Mouse (Mus musculus) forebrain, embryonic 15.5 days (tissue): Measurements from ENCODE around the gene Dock2. TPM values are rescaled to one million over a fixed set of nuclear protein-coding genes. Genes with fewer than 3 reads are reported as not detected.

Experiments used
- ATAC-seq: fragments of 200-750 bp; cut with Nextera tagmentation; replicated peaks from 2 replicates; pipeline ENCODE4 v1.8.0; 2017; ENCODE audit warnings: mild to moderate bottlenecking, moderate TSS enrichment, moderate library complexity
- H3K27ac ChIP-seq: fragments of 300-500 bp; sonication (generic); replicated peaks from 2 replicates; pipeline ENCODE4 v1.5.1; 2015; ENCODE audit warnings: mild to moderate bottlenecking, inconsistent platforms
- H3K27me3 ChIP-seq: fragments of 300-500 bp; sonication (generic); 2 replicates; pipeline ENCODE4 v1.6.1; 2015; ENCODE audit warnings: inconsistent platforms
- H3K36me3 ChIP-seq: fragments of 300-500 bp; sonication (generic); 2 replicates; pipeline ENCODE4 v1.6.1; 2015; ENCODE audit warnings: mild to moderate bottlenecking, inconsistent platforms
- H3K4me1 ChIP-seq: fragments of 300-500 bp; sonication (generic); 2 replicates; pipeline ENCODE4 v1.6.1; 2015; ENCODE audit warnings: inconsistent platforms
- H3K4me2 ChIP-seq: fragments of 300-500 bp; sonication (generic); replicated peaks from 2 replicates; pipeline ENCODE4 v1.6.1; 2015; ENCODE audit warnings: mild to moderate bottlenecking, inconsistent platforms
- H3K4me3 ChIP-seq: fragments of 300-500 bp; sonication (generic); 2 replicates; pipeline ENCODE4 v1.5.1; 2015; ENCODE audit warnings: mild to moderate bottlenecking, inconsistent platforms
- H3K9ac ChIP-seq: fragments of 300-500 bp; sonication (generic); replicated peaks from 2 replicates; pipeline ENCODE4 v1.6.1; 2015; ENCODE audit warnings: mild to moderate bottlenecking, inconsistent platforms
- H3K9me3 ChIP-seq: fragments of 300-500 bp; sonication (generic); 2 replicates; pipeline ENCODE4 v1.6.1; 2016; ENCODE audit warnings: inconsistent platforms
- WGBS: fragments of 180-500 bp; shearing (Covaris S2); methylation state at CpG from one replicate; pipeline ENCODE4 v1.1.7; 2015; ENCODE audit warnings: mixed read lengths; 5-methylcytosine and 5-hydroxymethylcytosine counted together
- polyA plus RNA-seq: library from polyadenylated mRNA; unstranded; fragments of >200 nt; fragmentation: Nextera tagmentation; extraction: Ambion mirVana; gene quantifications from 2 replicates; pipeline ENCODE4 v1.2.1, GENCODE M21; 2015

Gene Dock2
- polyA plus RNA-seq, 1 experiment from 2014 or later: 0.51 TPM

DNA sequence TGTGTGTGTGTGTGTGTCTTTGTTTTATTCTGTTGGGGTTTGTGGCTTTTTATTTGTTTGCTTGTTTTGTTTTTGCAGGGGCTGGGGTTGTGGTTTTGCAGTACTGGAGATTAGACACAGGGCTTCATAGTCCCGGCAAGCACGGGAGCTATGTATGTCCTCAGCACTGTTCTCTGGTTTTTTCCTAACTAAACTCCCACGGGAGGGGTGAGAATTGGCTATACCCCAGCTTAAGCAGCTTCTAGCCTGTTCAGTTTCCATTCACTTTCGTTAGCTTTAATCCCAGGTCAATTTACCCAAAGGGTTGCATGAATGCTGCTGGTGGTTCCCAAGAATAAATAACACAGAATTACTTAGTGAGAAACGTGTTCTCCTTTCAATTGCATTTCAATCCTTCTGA lies 376.8 kb downstream of the Dock2 start:
- no peak overlapping the region for H3K27ac ChIP-seq
- no peaks in the 10 kb centered on the region for H3K9me3 ChIP-seq
- H3K4me1 ChIP-seq: no peaks in the 10 kb centered on the region
- H3K4me3 ChIP-seq: no peak overlapping the region
- H3K36me3 ChIP-seq: no peaks in the 10 kb centered on the region
- ATAC-seq: no peak
- H3K4me2 ChIP-seq: no peak overlapping the region
- 17% methylated on average over 5 of the region's 5 CpGs for WGBS
- no peak overlapping the region for H3K9ac ChIP-seq
- no peaks in the 10 kb centered on the region for H3K27me3 ChIP-seq

DNA sequence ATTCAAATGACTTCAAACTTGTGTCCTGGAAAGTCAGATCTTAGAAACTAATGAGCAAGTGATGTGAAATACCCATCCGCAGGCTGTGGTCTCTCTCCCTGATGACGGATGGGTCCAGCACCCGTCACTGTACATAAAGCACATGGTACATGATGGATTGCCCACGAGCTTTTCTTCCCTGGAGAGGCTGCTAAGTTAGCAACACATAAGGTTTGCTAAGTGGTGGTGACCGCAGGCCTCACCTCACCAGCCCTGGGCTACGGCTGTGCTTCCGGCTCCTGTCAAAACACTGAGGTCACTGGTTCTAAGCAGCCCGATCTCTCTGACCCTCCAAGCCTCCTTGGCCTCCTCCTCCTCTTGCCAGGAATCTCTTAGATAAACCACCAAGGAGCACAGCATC lies 377.4 kb downstream of the Dock2 start:
- WGBS: 67% methylated on average over 8 of the region's 8 CpGs
- no peak for ATAC-seq

DNA sequence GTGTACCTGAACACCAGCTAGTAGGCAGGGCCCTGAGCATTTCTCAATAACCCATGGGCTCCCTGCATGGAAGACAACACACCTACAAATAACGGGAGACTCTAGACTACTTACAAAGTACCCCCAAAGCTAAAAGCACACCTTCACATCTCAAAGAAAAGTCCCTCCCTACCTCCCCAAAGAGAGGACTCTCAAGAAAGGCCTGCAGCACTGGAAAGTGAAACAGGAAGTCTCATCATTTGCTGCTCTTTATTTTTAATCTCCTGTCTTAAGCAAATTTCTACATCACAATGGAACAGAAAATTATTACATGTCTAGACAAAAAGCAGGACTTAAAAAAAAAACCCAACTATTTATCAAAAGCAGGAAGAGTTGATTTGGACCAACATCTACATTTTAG lies 378.4 kb downstream of the Dock2 start:
- 68% methylated on average over 1 of the region's 1 CpGs for WGBS
- no peaks in the 10 kb centered on the region for H3K36me3 ChIP-seq
- ATAC-seq: no peak
- H3K4me1 ChIP-seq: no peaks in the 10 kb centered on the region
- H3K4me2 ChIP-seq: no peak overlapping the region
- H3K27me3 ChIP-seq: no peaks in the 10 kb centered on the region
- no peaks in the 10 kb centered on the region for H3K9me3 ChIP-seq
- H3K4me3 ChIP-seq: no peak overlapping the region
- H3K9ac ChIP-seq: no peak overlapping the region
- H3K27ac ChIP-seq: no peak overlapping the region

More for the DNA sequence above, 377.4 kb downstream of the Dock2 start:
- H3K27ac ChIP-seq: no peak overlapping the region
- H3K4me1 ChIP-seq: no peaks in the 10 kb centered on the region
- no peaks in the 10 kb centered on the region for H3K27me3 ChIP-seq
- no peak overlapping the region for H3K4me3 ChIP-seq
- H3K36me3 ChIP-seq: no peaks in the 10 kb centered on the region
- H3K4me2 ChIP-seq: no peak overlapping the region
- H3K9ac ChIP-seq: no peak overlapping the region
- H3K9me3 ChIP-seq: no peaks in the 10 kb centered on the region

DNA sequence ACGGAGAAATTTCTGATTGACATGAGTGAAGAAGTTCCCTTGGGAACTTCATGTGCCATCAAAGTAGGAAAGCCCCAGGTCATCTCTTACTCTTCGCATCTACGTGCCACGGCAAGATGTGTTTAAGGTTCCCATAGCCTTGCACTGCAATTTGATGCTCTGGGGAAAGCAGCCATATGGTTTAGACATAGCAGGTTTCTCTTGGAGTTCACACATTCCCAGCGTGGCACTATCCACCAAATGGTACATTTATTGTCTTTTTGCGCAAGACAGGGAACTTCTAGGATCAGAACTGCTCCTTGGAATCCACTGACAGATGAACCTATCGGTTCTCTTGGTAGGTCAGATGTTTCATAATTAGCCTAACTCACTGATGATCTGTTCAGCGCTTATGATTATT lies 382.3 kb downstream of the Dock2 start:
- H3K4me3 ChIP-seq: no peak overlapping the region
- no peaks in the 10 kb centered on the region for H3K27me3 ChIP-seq
- no peak overlapping the region for H3K27ac ChIP-seq
- no peaks in the 10 kb centered on the region for H3K9me3 ChIP-seq
- H3K4me1 ChIP-seq: no peaks in the 10 kb centered on the region
- no peaks in the 10 kb centered on the region for H3K36me3 ChIP-seq
- WGBS: 83% methylated on average over 8 of the region's 8 CpGs
- no peak overlapping the region for H3K4me2 ChIP-seq
- no peak for ATAC-seq
- no peak overlapping the region for H3K9ac ChIP-seq

DNA sequence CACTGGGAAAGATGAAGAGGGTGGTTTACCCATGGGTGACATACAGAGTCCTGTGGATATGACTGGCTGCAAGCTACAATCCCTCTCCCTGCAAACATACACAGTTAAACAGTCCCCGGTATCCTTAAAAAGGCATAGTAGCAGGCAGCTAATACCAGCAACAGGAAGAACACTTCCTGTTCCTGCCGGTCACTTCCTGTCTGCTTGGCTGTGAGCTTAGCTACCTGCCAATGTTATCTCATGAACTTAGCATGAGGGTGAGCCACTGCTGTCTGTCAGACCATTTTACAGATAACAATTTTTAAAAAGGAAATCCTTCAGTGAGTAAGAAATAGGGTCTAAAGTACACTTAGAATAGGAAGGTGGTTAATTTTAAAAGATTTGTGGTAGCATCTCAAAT lies 385.1 kb downstream of the Dock2 start:
- H3K4me2 ChIP-seq: no peak overlapping the region
- 90% methylated on average over 2 of the region's 2 CpGs for WGBS

DNA sequence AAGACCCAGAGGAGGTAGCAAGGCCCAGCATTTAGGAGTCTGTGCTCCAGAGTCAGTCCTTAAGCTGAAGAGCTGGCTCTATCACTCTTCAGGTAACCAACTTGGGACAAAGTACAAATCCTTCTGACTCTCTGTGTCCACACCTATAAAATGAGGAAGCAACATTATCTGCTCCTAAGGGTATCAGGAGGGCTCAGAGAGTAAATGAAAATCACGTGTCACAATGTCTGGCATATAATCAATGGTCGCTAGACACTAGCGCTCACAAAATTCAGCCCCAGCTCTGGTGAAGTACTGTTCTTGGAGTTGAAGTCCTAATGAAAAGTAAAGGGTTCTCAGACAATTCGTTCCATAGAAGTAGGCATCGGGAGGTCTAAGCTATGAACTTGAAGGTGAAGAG lies 386.0 kb downstream of the Dock2 start:
- no peaks in the 10 kb centered on the region for H3K27me3 ChIP-seq
- H3K4me2 ChIP-seq: no peak overlapping the region
- no peak overlapping the region for H3K9ac ChIP-seq
- no peaks in the 10 kb centered on the region for H3K4me1 ChIP-seq
- H3K9me3 ChIP-seq: no peaks in the 10 kb centered on the region
- H3K4me3 ChIP-seq: no peak overlapping the region
- no peaks in the 10 kb centered on the region for H3K36me3 ChIP-seq
- no peak overlapping the region for H3K27ac ChIP-seq
- ATAC-seq: no peak
- 92% methylated on average over 5 of the region's 5 CpGs for WGBS

More for the DNA sequence above, 385.1 kb downstream of the Dock2 start:
- Histone ChIP-seq H3K36me3 (no peaks in the 10 kb centered on the region), H3K27me3 (no peaks in the 10 kb centered on the region), H3K27ac (no peak overlapping the region), H3K9ac (no peak overlapping the region), H3K4me3 (no peak overlapping the region), H3K9me3 (no peaks in the 10 kb centered on the region), H3K4me1 (no peaks in the 10 kb centered on the region)
- no peak for ATAC-seq

DNA sequence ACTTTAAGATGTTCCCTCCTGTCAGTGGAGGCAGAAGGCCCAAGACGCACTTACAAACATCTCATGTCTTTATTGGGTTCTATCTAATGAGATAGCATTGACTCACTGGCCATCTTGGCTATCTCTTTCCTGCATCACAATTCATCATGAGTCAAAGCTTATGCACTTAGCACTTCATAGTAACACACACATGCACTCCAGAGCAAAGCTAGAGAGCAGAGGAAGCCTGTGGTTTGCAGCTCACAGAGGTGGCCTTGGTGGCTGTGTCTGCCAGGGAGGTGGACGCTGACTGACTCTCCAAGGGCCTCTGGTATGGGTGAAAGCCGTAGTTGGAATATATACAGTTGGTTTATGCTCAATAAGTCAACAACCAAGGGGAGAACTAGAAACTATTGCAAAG lies 387.9 kb downstream of the Dock2 start:
- no peak overlapping the region for H3K4me3 ChIP-seq
- 90% methylated on average over 3 of the region's 3 CpGs for WGBS
- no peaks in the 10 kb centered on the region for H3K9me3 ChIP-seq
- H3K36me3 ChIP-seq: no peaks in the 10 kb centered on the region
- no peak for ATAC-seq
- no peak overlapping the region for H3K4me2 ChIP-seq
- no peaks in the 10 kb centered on the region for H3K27me3 ChIP-seq
- no peak overlapping the region for H3K27ac ChIP-seq
- no peak overlapping the region for H3K9ac ChIP-seq
- H3K4me1 ChIP-seq: no peaks in the 10 kb centered on the region

DNA sequence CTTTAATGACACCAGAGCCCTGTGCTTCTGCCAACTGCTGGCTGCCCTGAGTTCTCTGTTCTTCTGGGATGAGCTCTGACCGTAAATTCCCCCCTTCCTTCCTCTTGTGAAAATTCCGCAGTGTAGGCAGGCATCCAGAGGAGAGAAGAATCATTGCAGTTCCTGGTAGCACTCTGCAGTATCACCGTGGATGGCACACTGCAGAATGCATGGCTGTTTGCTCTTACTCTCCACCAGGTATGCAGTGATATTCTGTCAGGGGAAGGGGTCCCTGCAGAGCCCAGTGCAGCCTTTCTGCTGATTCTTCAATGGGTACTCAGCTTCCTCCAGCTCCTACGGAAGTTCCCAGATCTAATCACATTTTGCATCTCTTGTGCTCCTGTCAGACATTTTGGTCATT lies 391.6 kb downstream of the Dock2 start:
- no peak for ATAC-seq
- no peaks in the 10 kb centered on the region for H3K4me1 ChIP-seq
- no peaks in the 10 kb centered on the region for H3K27me3 ChIP-seq
- H3K36me3 ChIP-seq: no peaks in the 10 kb centered on the region
- 53% methylated on average over 4 of the region's 4 CpGs for WGBS
- no peak overlapping the region for H3K4me2 ChIP-seq
- no peak overlapping the region for H3K27ac ChIP-seq
- no peaks in the 10 kb centered on the region for H3K9me3 ChIP-seq
- H3K4me3 ChIP-seq: no peak overlapping the region
- H3K9ac ChIP-seq: no peak overlapping the region

DNA sequence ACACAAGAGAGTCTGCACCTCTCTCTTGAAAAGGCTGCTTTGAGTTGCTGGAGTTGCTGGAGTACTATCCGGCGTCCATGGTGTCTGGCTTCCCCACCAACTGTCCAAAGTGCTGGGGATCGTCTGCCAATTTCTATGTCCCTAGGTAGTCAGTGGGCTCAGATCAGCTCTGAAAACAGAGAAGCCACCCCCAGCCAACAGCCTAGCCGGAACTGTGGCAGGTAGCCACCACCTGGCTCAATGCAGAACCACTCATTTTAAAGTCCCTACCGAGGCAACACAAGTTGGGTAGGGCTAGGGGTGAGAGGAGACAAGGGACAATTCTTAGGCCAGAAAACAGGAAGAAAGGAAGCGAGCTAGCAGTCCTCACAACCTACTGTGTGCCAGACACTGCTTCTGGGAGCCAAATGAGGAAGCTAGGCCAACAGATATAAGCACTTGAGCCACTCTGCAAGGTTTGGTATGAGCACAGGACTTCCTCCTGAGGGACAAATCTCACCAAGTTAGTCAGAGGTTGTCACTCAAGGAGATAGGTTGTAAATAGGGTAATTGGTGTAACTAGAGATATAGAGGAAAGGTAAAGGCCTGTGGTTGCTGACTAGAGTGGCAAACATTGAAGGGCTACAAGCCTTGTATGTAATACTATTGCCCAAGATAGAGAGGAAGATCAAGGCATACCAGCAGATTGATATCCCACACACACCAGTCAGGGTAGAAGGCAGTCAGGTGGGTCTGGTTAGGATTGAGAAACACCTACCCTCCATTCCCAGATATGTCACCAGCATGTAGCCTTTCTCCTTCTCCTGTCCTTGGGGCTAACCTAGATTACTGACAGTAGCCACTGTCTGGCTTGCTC lies 394.2 kb downstream of the Dock2 start:
- H3K9ac ChIP-seq: no peak overlapping the region
- H3K36me3 ChIP-seq: no peaks in the 10 kb centered on the region
- no peak for ATAC-seq
- no peak overlapping the region for H3K4me3 ChIP-seq
- H3K27me3 ChIP-seq: no peaks in the 10 kb centered on the region
- no peaks in the 10 kb centered on the region for H3K9me3 ChIP-seq
- WGBS: 88% methylated on average over 6 of the region's 6 CpGs
- H3K4me2 ChIP-seq: no peak overlapping the region
- peaks cover 11% of the 10 kb centered on the region for H3K4me1 ChIP-seq
- no peak overlapping the region for H3K27ac ChIP-seq

DNA sequence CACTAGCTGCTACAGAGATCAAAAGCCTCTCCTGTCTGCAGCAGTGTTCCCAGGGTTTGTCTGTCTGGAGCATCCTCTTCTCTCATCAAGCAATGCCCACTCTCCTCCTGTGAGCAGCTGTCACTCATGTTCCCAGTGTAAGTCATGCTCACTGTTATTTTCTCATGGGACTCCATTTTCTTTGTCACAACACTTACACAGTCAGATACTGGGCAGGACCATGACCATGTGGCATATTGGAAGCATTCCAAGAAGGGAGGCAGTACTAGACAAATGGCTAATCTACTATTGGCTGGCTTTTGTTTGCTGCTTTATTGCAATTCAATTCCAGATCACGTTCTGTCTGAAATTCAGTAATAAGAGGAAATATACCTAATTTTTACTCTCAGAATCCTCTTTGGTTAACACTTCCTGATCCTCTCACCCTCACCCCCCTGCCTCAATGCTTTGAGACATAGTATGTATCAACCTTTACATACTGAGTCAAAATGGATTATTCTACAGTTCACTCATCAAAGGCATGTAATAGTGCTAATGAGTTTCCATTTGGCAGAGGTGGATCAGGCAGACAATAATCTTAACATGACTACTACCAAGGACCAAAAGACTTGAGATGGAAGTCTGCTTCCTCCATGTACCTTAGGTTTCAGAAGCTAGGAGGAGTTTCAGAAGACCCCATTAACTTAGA lies 398.5 kb downstream of the Dock2 start:
- Histone ChIP-seq H3K27me3 (no peaks in the 10 kb centered on the region), H3K27ac (peak overlapping the region; percentile 52), H3K4me1 (peaks cover 11% of the 10 kb centered on the region), H3K9me3 (no peaks in the 10 kb centered on the region), H3K9ac (no peak overlapping the region), H3K4me3 (no peak overlapping the region), H3K4me2 (no peak overlapping the region), H3K36me3 (no peaks in the 10 kb centered on the region)
- WGBS: 6% methylated on average over 1 of the region's 1 CpGs
- peak; percentile 94 for ATAC-seq

DNA sequence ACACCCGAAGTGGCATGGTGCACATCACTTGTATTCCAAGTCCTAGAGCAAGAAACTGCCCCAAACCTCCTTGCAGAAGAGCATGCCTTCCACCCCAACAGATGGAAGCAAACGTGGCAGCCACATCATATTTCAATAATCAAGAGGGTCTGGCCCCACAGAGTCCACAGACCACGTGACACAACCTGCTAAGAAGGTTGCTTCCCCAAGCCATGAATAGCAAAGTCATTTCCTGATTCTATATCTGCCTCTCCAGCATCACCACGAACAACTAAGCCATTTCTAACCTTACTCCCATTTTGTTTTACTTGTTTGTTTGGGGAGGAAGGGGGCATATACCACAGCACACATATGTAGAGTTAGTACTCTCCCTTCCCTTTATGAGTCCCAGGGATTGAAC lies 399.5 kb downstream of the Dock2 start:
- no peak overlapping the region for H3K9ac ChIP-seq

DNA sequence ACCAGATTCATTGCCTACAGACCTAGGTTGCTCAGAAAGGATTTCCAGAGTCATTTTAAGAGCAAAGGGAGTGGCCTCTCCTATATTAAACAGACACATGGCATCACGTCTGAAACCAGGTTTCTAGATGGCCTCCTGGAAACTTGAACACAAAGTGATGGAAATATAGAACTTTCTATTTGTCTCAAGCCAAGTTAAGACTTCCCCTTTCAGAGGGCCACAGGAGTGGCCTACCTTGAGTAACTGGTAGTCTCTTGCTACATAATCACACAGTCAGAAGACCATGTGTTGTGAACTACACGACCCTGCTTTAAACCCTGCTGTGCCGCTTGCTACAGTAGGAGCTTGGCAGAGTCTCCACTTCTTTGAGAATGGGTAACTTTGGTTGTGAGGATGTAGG lies 400.2 kb downstream of the Dock2 start:
- Histone ChIP-seq H3K9ac (no peak overlapping the region), H3K27ac (no peak overlapping the region), H3K9me3 (no peaks in the 10 kb centered on the region), H3K4me2 (no peak overlapping the region), H3K4me3 (no peak overlapping the region), H3K36me3 (no peaks in the 10 kb centered on the region), H3K27me3 (no peaks in the 10 kb centered on the region), H3K4me1 (peaks cover 11% of the 10 kb centered on the region)
- ATAC-seq: no peak
- WGBS: 89% methylated on average over 3 of the region's 3 CpGs

More for the DNA sequence above, 399.5 kb downstream of the Dock2 start:
- no peaks in the 10 kb centered on the region for H3K9me3 ChIP-seq
- H3K4me1 ChIP-seq: peaks cover 11% of the 10 kb centered on the region
- WGBS: 78% methylated on average over 4 of the region's 4 CpGs
- no peak overlapping the region for H3K4me2 ChIP-seq
- H3K27ac ChIP-seq: no peak overlapping the region
- H3K4me3 ChIP-seq: no peak overlapping the region
- no peaks in the 10 kb centered on the region for H3K27me3 ChIP-seq
- no peak for ATAC-seq
- H3K36me3 ChIP-seq: no peaks in the 10 kb centered on the region
